Mouse (Mus musculus): ENCODE data around the gene 1810049J17Rik.

The 1810049J17Rik gene

DNA sequence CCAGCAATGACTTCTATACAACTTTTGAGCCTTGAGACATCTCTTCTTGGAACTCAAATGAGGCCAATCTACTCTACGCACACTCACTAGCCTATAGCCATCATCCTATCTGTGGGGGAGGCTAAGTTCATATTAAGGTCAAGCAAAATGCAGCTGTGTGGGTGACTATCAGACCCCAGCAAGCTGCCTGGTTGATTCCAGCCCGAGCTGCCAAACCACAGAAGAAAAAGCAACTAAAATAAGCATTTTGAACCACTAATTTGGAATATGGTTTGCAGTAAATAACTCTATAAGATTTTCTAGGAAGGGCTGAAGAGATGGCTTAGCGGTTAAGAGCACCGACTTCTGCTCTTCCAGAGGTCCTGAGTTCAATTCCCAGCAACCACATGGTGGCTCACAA lies 11.0 kb downstream of the 1810049J17Rik start:
- DNase-seq (ENCODE audit: low spot score in 2 of 2) = no peak

DNA sequence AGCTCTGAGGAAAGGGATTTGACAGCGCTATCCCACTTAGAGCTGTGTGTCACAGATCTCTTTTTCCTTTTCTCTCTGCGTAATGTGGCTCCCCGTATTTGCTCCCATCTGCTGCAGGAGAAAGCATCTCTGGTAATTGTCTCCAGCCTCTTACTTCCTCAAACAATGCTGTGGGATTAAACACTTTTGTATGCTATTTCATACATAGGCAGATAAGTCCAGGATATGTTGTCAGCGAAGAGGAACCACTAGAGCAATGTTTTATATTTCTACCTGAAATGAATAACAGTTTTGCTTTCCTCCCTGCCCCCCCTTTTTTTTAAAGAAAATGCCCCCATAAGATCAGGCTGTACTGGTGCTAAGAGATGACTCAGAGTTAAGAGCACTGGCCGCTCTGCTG lies 13.2 kb downstream of the 1810049J17Rik start:
- DNase-seq (ENCODE audit: low spot score in 2 of 2) = no peak

DNA sequence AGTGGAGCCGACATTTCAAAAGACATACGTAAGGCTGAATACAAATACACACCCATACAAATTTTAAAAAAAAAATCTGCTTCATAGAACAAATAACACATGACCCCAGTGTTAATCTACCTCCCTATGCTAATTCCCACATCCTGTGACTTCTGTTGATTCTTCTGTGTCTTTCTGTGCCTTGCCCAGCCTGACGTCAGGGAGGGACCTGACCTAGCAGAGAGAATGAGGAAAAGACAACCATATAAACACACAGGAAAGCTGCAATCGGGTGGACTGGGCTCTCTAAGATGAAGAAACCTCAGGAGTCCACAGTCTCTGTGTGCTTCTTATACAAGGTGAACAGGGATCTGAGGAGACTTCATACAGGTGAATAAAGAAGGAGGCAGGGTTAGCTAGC lies 14.6 kb downstream of the 1810049J17Rik start:
- DNase-seq (ENCODE audit: low spot score in 2 of 2) = no peak

DNA sequence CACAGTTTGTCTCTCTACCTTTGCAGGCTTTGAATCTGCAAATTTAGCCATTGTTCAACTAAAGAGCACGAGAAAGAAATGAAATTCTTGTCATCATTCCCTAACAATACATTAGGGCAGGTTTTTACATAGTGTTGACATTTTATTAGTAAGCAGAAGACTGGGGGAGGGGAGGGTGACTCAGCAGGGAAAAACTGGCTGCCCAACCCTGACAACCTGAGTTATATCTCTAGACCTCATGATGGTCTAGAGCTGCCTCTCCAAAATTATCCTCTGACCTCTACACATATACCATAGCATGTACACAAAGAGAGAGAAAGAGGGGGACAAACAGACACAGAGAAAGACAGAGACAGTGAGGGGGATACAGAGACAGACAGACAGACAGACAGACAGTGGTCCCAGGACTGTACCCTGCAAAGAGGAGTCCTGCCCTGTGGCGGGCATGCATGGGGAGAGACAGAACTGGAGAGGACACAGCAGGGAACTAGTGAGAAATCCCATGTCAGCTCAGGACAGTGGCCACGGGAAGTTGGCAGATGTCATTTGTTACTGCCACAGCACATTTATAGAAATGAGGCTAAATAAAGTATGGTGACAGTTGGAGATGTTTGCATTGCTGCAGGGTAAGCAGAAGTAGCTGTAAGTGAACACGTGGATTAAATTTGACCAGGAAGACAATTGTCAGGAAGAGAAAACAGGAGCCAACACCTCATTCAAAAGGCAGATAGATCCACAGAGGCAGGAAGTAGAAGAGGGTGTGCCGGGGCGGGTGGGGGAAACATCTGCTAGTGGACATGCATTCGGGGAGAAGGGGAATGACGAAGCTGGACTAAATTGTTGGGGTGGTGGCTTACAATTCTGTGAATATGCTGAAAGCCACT lies 15.3 kb downstream of the 1810049J17Rik start:
- DNase-seq (ENCODE audit: low spot score in 2 of 2) = no peak

DNA sequence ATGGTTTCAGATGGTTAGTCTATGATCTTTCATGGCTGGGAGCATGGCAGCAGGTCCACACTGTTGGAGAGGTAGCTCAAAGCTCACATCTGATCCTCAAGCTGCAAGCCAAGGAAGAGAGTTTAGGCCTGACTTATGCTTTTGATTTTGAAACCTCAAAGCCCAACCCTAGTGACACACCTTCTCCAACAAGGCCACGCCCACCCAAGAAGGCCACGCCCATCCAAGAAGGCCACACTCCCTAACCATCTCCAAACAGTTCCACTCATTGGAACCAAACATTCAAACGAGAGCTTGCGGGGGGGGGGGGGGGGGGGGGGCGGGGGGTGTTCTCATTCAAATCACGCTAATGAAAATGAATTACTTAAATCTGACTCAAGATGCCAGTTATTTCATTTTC lies 19.9 kb downstream of the 1810049J17Rik start:
- no peak for DNase-seq (ENCODE audit: low spot score in 2 of 2)

DNA sequence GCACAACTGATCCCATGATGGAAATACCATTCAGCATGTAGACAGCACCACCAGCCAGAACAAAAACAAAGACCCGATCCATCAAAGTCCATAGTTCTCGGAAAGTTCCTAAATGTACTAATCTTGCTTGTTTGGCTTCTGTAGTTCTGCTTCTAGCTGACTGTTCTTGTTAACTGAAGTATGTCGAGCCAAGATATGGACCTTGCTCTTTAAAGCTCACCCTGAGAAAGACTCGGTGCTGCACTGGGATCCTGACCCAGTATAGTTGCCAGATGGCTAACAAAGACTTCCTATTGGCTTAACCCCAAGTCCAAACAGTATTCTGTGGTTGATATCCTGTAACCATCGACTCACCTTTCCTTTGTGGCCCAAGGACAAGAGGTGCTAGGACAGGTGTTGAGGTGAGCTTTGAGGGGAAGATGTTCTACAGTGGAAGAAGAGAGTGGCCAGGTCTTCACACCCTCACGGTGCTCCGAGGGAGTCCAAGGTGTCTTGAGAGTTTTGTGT lies 23.4 kb downstream of the 1810049J17Rik start:
- DNase-seq (ENCODE audit: low spot score in 2 of 2) = no peak

DNA sequence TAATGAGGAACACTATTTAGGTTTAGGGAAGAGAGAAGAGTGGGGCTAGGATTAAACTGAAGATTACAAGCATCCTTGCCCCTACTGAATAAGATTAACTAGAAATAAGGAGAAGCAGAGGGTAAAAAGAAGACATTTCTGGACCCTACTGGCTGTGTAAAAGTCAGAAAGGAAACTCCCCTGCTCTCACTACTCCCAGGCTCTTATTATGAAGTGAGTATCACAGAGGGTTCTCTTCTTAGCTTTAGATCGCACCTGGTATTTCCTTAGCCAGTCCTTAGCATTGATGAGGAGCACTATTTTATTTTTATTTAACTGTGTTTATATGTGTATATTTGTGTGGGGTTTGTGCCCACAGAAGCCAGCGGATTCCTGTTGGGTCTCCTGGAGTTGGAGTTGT lies 25.5 kb downstream of the 1810049J17Rik start:
- DNase-seq (ENCODE audit: low spot score in 2 of 2) = no peak

DNA sequence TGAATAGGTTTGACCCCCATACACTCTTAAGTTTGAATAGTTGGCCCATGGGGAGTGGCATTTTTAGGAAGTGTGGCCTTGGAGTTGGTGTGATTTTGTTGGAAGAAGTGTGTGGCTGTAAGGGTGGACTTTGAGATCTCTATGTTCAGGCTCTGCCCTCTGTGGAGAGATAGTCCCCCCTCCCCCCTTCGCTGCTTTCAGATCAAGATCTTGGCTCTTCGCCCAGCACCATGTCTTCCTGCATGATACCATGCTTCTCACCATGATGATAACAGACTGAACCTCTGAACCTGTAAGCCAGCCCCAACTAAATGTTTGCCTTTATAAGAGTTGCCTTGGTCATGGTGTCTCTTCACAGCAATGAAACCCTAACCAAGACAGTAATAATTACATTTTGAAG lies 29.9 kb downstream of the 1810049J17Rik start:
- no peak for DNase-seq (ENCODE audit: low spot score in 2 of 2)

DNA sequence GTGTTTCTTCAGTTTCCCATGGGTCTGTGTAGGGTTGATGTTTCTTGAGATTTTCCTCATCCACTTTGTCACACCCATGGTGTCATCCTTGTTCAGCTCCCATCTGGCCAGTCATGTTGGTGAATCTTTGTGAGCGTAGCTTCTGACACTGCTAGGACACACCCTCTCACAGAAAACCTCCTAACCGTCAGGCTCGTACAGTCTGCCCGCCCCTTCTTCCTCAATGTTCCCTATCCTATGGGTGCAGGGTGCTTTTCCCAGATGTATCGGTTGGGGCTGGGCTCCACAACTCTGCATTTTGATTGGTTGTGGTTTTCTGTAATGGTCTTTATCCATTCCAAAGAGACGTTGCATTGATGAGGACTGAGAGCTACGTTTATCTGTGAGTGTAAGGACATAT lies 31.4 kb downstream of the 1810049J17Rik start:
- DNase-seq (ENCODE audit: low spot score in 2 of 2) = no peak

DNA sequence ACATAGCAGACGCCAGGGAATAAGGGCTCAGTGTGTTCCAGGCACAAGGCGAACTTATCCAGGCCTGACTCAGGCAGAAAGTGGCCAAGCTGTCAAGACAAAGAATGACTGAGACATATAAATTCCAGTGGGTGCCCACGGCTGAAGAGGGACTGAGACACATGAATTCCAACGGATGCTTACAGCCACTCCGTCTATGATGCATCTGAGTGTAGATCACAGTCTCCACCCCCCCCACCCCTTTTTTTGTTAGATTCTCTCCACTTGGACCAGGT lies 36.2 kb downstream of the 1810049J17Rik start:
- no peak for DNase-seq (ENCODE audit: low spot score in 2 of 2)

DNA sequence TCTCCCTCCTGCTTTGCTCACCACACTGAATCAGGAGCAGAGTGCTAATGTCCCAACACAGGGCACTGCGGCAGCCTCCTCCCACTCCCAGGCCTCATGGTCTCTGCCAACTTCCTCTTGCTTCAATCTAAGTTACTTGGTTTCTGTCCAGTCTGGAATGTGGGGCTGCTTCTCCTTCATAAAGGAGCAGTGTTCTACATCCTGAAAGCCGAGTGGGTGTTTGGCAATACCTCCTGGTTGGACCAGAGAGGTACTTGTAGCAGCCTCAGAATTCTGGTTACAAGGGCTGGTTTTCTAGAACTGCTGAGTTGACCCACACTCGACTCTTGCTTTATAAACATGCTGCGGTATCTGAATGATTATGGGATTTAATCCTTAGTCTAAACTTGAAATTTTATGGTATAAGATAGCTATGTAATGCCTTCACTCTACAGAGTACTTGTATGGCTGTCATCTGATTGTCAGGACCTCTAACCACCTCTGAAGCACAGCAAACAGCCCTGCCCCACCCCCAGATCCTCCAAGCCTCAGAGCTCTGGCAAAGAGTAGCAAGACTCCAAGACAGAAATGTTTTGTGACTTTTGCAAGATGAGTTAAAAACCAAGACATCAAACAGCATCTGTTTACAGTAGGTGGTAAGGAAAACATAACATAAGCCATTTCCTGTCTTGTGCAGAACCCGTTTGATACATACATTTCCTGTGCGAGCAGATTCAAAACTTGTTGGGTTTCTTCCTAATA lies 36.7 kb downstream of the 1810049J17Rik start:
- DNase-seq (ENCODE audit: low spot score in 2 of 2) = no peak

DNA sequence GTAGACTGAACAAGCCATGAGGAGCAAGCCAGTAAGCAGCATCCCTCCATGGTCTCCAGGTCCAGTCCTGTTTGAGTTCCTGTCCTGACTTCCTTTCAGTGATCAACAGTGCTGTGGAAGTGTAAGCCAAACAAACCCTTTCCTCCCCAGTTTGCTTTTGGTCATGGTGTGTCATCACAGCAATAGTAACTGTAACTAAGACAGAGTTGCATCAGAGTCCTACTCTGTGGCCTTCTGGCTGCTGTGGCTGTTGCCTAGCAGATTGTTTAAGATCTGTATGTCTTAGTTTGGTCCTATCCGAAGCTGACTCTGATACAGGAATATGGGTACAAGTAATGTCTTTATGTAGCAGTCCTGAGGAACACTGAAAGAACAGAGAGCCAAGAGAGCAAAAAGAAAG lies 41.9 kb downstream of the 1810049J17Rik start:
- DNase-seq (ENCODE audit: low spot score in 2 of 2) = no peak

DNA sequence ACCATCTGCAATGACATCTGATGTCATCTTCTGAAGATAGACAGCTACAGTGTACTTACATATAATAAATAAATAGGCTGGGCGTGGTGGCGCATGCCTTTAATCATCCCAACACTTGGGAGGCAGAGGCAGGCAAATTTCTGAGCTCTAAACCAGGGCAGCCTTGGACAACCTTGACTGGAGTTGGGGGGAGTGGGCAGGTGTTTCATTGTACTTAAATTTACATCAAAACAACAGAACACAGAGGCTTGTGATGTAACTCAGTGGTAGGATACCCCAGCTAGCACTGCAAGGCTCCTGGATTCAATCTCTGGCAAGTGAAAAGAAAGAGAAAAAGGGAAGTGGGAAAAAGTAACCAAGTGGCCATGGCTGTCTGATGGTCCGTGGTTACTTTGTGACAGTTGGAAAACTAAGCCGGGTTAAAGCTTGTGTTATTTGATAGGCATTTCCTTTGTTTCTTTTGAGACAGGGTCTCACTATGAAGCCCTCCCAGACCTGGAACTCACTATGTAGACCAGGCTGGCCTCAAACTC lies 46.5 kb downstream of the 1810049J17Rik start:
- DNase-seq (ENCODE audit: low spot score in 2 of 2) = no peak

DNA sequence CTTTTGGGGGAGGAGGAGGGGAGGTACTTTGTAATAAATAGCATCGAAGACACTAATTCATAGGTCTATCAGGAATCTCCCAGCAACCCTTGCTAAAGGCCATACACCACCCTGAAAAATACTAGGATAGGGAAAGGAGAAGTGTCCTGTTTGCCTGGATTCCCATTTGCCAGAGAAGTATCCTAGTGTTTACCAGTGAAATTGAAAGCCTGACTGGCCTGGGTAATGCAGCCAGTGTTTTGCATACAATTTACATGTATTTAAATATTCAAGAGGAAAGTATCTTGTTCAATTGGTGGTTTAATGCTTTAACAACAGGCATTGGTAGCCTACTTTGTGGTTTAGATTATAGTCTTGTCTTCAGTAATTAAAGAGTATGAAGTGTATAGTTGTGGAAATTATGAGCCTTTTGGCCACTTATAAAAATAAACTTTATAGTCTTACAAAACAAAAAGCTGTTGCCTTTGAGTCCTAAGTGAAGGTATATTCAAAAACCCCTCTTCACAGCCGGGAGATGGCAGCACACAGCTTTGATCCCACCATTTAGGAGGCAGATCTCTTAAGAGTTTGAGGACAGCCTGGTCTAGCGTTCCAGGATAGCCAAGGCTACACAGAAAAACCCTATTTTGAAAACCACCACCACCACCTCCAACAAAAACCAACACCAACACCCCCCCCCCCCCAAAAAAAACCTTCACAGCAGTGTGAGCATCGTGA lies 47.5 kb downstream of the 1810049J17Rik start:
- no peak for DNase-seq (ENCODE audit: low spot score in 2 of 2)

DNA sequence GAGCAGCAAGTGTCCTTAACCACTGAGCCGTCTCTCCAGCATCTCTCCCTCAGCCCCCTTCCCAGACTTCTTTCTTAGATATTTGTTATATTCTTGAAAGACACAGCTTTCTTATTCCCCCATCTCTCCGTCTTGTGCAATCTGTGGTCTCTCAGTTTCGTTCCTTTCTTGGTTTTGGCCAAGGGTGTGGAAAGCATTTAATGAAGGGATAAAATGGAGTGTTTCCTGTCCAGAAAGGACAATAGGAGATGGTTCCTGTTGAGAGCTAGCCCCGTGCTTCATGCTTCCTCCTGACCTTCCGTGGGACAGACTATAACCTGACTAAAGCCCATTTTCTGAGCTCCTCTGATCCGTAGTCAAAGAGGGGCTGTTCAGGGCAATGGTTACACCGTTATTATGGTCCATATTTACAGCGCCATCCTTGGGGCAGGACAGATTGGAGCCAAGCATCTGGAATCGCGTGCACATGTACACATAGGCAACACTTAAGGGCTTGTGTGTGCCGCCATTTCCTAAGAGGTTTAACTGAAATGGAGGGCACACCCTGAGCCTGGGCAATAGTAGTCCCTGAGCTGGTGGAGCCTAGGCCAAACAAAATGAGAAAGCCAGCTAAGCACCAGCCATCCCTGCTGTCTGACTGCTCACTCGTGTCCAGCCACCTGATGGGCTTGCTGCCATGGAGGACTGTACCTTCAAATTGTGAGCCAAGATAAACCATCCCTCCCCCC lies 48.2 kb downstream of the 1810049J17Rik start:
- DNase-seq (ENCODE audit: low spot score in 2 of 2) = no peak
